Mouse (Mus musculus) midbrain, embryonic 15.5 days (tissue): Measurements from ENCODE around the gene Ptprm. TPM values are rescaled to one million over a fixed set of nuclear protein-coding genes. Genes with fewer than 3 reads are reported as not detected.

Source experiments
- ATAC-seq: fragments of 200-750 bp; cut with Nextera tagmentation; replicated peaks from 2 replicates; pipeline ENCODE4 v1.8.0; 2017; ENCODE audit warnings: moderate TSS enrichment
- H3K27ac ChIP-seq: fragments of 300-500 bp; sonication (generic); 2 replicates; pipeline ENCODE4 v1.5.1; 2015; ENCODE audit warnings: mild to moderate bottlenecking, inconsistent platforms
- H3K27me3 ChIP-seq: fragments of 300-500 bp; sonication (generic); replicated peaks from 2 replicates; pipeline ENCODE4 v1.6.1; 2015; ENCODE audit warnings: inconsistent platforms
- H3K36me3 ChIP-seq: fragments of 300-500 bp; sonication (generic); replicated peaks from 2 replicates; pipeline ENCODE4 v1.6.1; 2015; ENCODE audit warnings: inconsistent platforms
- H3K4me1 ChIP-seq: fragments of 300-500 bp; sonication (generic); 2 replicates; pipeline ENCODE4 v1.6.1; 2015; ENCODE audit warnings: inconsistent platforms
- H3K4me2 ChIP-seq: fragments of 300-500 bp; sonication (generic); 2 replicates; pipeline ENCODE4 v1.6.1; 2015; ENCODE audit warnings: inconsistent platforms, mild to moderate bottlenecking, moderate library complexity
- H3K4me3 ChIP-seq: fragments of 300-500 bp; sonication (generic); 2 replicates; pipeline ENCODE4 v1.5.1; 2015; ENCODE audit warnings: mild to moderate bottlenecking, inconsistent platforms
- H3K9ac ChIP-seq: fragments of 300-500 bp; sonication (generic); 2 replicates; pipeline ENCODE4 v1.6.1; 2015; ENCODE audit warnings: mild to moderate bottlenecking, inconsistent platforms
- H3K9me3 ChIP-seq: fragments of 300-500 bp; sonication (generic); 2 replicates; pipeline ENCODE4 v1.6.1; 2016; ENCODE audit warnings: inconsistent platforms
- WGBS: fragments of 180-500 bp; shearing (Covaris S2); methylation state at CpG from one replicate; pipeline ENCODE4 v1.1.7; 2015; ENCODE audit warnings: mixed read lengths; 5-methylcytosine and 5-hydroxymethylcytosine counted together
- polyA plus RNA-seq: library from polyadenylated mRNA; unstranded; fragments of >200 nt; fragmentation: Nextera tagmentation; extraction: Ambion mirVana; gene quantifications from 2 replicates; pipeline ENCODE4 v1.2.1, GENCODE M21; 2015

Ptprm gene
- polyA plus RNA-seq, 1 experiment from 2014 or later: 21.8 TPM

- Histone ChIP-seq H3K4me1 (peaks cover 22% of the 10 kb centered on the region), H3K9ac (no peak overlapping the region), H3K4me2 (no peak overlapping the region), H3K4me3 (no peak overlapping the region), H3K27me3 (peaks cover 7% of the 10 kb centered on the region; the same call in 1 of the 2 replicates), H3K9me3 (no peaks in the 10 kb centered on the region), H3K27ac (no peak overlapping the region), H3K36me3 (no peaks in the 10 kb centered on the region)
- WGBS: 93% methylated on average over 7 of the region's 7 CpGs
- ATAC-seq: no peak
These were observed 4.3 kb upstream of the Ptprm start for GRCm38 (mm10) chr17:67358541-67358940.

- 90% methylated on average over 4 of the region's 4 CpGs for WGBS
- peaks cover 11% of the 10 kb centered on the region for H3K27me3 ChIP-seq
- peaks cover 31% of the 10 kb centered on the region for H3K4me1 ChIP-seq
- no peaks in the 10 kb centered on the region for H3K9me3 ChIP-seq
- no peaks in the 10 kb centered on the region for H3K36me3 ChIP-seq
- no peak overlapping the region for H3K4me3 ChIP-seq
- H3K27ac ChIP-seq: no peak overlapping the region
- ATAC-seq: no peak
- H3K4me2 ChIP-seq: no peak overlapping the region
- no peak overlapping the region for H3K9ac ChIP-seq
These were observed 2.9 kb upstream of the Ptprm start for GRCm38 (mm10) chr17:67357191-67357590.

GRCm38 (mm10) chr17:67355251-67355650, 994 bp upstream of the Ptprm start:
- Histone ChIP-seq H3K9ac (no peak overlapping the region), H3K9me3 (no peaks in the 10 kb centered on the region), H3K4me2 (peak overlapping the region; percentile 93), H3K36me3 (no peaks in the 10 kb centered on the region), H3K27me3 (peaks cover 13% of the 10 kb centered on the region), H3K27ac (no peak overlapping the region), H3K4me1 (peaks cover 31% of the 10 kb centered on the region), H3K4me3 (peak overlapping the region; percentile 60)
- 33% methylated on average over 5 of the region's 5 CpGs for WGBS
- no peak for ATAC-seq

- H3K4me2 ChIP-seq: peak overlapping the region; percentile 93
- peak overlapping the region; percentile 79 for H3K27ac ChIP-seq
- under 1% methylated on average over 68 of the region's 68 CpGs for WGBS
- H3K27me3 ChIP-seq: peaks cover 13% of the 10 kb centered on the region
- H3K36me3 ChIP-seq: no peaks in the 10 kb centered on the region
- H3K4me3 ChIP-seq: peak overlapping the region; percentile 60
- ATAC-seq: peak; percentile 29
- peaks cover 29% of the 10 kb centered on the region for H3K4me1 ChIP-seq
- H3K9me3 ChIP-seq: no peaks in the 10 kb centered on the region
- peak overlapping the region; percentile 67 for H3K9ac ChIP-seq
These were observed 334 bp downstream of the Ptprm start for GRCm38 (mm10) chr17:67353796-67354450.

- peak; percentile 22 for ATAC-seq
- Histone ChIP-seq H3K9ac (peak overlapping the region; percentile 67), H3K36me3 (no peaks in the 10 kb centered on the region), H3K4me3 (peak overlapping the region; percentile 60), H3K4me1 (peaks cover 29% of the 10 kb centered on the region), H3K9me3 (no peaks in the 10 kb centered on the region), H3K27ac (peak overlapping the region; percentile 79; the same call in 1 of the 2 replicates), H3K27me3 (peaks cover 13% of the 10 kb centered on the region), H3K4me2 (peak overlapping the region; percentile 93)
- 1% methylated on average over 50 of the region's 50 CpGs for WGBS
These were observed 1.1 kb downstream of the Ptprm start for GRCm38 (mm10) chr17:67352956-67353795.

- H3K4me1 ChIP-seq: peaks cover 29% of the 10 kb centered on the region
- peak overlapping the region; percentile 20 for H3K4me3 ChIP-seq
- H3K27me3 ChIP-seq: peaks cover 11% of the 10 kb centered on the region
- no peak overlapping the region for H3K27ac ChIP-seq
- H3K36me3 ChIP-seq: no peaks in the 10 kb centered on the region
- ATAC-seq: no peak
- no peaks in the 10 kb centered on the region for H3K9me3 ChIP-seq
- no peak overlapping the region for H3K9ac ChIP-seq
- 56% methylated on average over 5 of the region's 5 CpGs for WGBS
- H3K4me2 ChIP-seq: peak overlapping the region; percentile 93
These were observed 2.8 kb downstream of the Ptprm start for GRCm38 (mm10) chr17:67351423-67351822.

DNA sequence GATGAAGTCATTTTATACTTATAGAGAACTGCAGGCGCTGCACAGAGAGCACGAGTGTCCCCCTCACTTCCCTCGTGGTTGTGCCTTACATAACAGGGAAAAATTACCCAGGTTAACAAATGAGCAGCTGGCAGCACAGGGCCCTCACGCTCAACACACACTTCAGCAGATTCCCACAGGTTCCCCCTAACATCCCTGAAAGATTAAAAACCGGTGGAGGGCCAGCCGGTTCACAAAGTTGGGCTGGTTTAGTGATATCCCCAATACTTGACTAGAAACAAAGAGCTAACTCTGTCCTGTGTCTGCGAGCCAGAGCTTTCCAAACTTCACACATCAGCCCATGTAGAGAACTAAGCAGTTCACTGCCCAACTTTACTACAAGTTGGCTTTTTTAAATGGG, 3.7 kb downstream of the Ptprm start:
- Histone ChIP-seq H3K9me3 (no peaks in the 10 kb centered on the region), H3K9ac (no peak overlapping the region), H3K36me3 (no peaks in the 10 kb centered on the region), H3K27me3 (peaks cover 6% of the 10 kb centered on the region; the same call in 1 of the 2 replicates), H3K4me3 (no peak overlapping the region), H3K4me2 (no peak overlapping the region), H3K27ac (no peak overlapping the region), H3K4me1 (peaks cover 27% of the 10 kb centered on the region)
- no peak for ATAC-seq
- 75% methylated on average over 7 of the region's 7 CpGs for WGBS

GRCm38 (mm10) chr17:67349594-67349993, 4.7 kb downstream of the Ptprm start:
- peaks cover 6% of the 10 kb centered on the region; the same call in 1 of the 2 replicates for H3K27me3 ChIP-seq
- 94% methylated on average over 8 of the region's 8 CpGs for WGBS
- no peak overlapping the region for H3K4me2 ChIP-seq
- H3K36me3 ChIP-seq: no peaks in the 10 kb centered on the region
- H3K9ac ChIP-seq: no peak overlapping the region
- H3K9me3 ChIP-seq: no peaks in the 10 kb centered on the region
- no peak overlapping the region for H3K4me3 ChIP-seq
- no peak for ATAC-seq
- peaks cover 19% of the 10 kb centered on the region for H3K4me1 ChIP-seq
- H3K27ac ChIP-seq: no peak overlapping the region

DNA sequence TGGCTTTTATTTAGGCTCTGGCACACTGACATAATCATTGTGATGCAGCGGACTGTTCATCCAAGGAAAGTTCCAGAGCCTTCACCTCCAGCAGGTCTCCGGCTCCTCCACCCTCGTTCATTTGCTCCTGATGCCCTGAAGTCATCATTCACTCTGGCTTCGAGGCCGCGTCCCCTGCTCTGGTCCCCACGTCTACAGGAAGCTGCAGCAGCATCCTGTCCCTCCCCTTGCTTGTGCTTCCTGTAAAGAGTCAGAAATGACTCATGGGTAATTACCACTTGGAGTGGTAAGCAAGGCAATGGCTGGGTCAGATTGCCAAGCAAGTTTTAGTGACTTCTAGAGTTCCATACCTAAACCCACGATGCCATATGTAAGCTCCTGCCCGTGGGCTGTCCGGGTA, 7.3 kb downstream of the Ptprm start:
- H3K27ac ChIP-seq: no peak overlapping the region
- H3K4me1 ChIP-seq: peaks cover 5% of the 10 kb centered on the region; the same call in 1 of the 2 replicates
- no peaks in the 10 kb centered on the region for H3K36me3 ChIP-seq
- no peaks in the 10 kb centered on the region; the same call in 1 of the 2 replicates for H3K27me3 ChIP-seq
- no peak overlapping the region for H3K4me3 ChIP-seq
- no peak for ATAC-seq
- H3K9me3 ChIP-seq: no peaks in the 10 kb centered on the region
- WGBS: 89% methylated on average over 10 of the region's 10 CpGs
- H3K4me2 ChIP-seq: no peak overlapping the region
- H3K9ac ChIP-seq: no peak overlapping the region

DNA sequence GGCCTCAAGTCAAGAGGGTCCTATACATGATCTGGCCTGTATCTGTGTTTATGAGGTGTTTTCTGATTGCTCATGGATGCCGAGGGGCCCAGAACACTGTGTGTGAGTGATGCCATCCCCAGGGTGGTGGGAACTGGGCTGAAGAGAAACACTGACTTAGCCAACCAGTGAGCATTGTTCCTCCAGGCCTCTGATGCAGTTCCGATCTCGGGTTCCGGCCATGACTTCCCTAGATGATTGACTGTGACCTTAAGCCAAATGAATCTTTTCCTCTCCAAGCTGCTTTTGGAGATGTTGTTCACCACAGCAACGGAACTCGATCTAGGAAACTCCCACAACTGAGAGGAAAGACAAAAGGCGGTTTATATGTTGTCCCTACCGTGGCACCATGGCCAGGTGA, 9.1 kb downstream of the Ptprm start:
- WGBS: 90% methylated on average over 8 of the region's 8 CpGs
- H3K9ac ChIP-seq: no peak overlapping the region
- ATAC-seq: no peak
- H3K36me3 ChIP-seq: no peaks in the 10 kb centered on the region
- H3K4me3 ChIP-seq: no peak overlapping the region
- H3K4me2 ChIP-seq: no peak overlapping the region
- no peaks in the 10 kb centered on the region for H3K9me3 ChIP-seq
- H3K27ac ChIP-seq: no peak overlapping the region
- H3K4me1 ChIP-seq: no peaks in the 10 kb centered on the region
- H3K27me3 ChIP-seq: no peaks in the 10 kb centered on the region

DNA sequence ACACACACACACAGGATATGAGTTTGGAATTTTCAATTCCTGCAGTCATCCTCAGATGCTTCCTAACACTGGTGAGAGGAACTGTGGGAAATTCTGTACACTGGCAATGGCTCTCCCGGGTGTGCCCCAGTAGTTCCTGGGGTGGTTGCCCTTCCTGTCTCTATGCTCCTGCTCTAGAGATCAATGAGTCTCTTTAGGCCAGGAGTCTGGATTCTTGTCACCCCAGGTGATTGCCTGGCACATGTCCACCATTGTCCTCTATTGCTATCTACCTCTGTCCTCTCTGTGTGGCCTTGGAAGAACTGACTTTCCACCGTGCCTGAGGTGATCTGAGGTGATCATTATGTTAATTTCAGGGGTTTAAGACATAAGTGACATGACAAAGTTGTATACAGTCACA, 10.8 kb downstream of the Ptprm start:
- ATAC-seq: no peak
- H3K4me1 ChIP-seq: no peaks in the 10 kb centered on the region
- 76% methylated on average over 2 of the region's 2 CpGs for WGBS

GRCm38 (mm10) chr17:67343006-67343405, 11.3 kb downstream of the Ptprm start:
- Histone ChIP-seq H3K9me3 (no peaks in the 10 kb centered on the region), H3K27ac (no peak overlapping the region), H3K27me3 (no peaks in the 10 kb centered on the region), H3K4me1 (no peaks in the 10 kb centered on the region), H3K4me2 (no peak overlapping the region), H3K4me3 (no peak overlapping the region), H3K36me3 (no peaks in the 10 kb centered on the region), H3K9ac (no peak overlapping the region)
- 82% methylated on average over 6 of the region's 6 CpGs for WGBS
- no peak for ATAC-seq

More for the DNA sequence above, 10.8 kb downstream of the Ptprm start:
- H3K9ac ChIP-seq: no peak overlapping the region
- no peak overlapping the region for H3K4me2 ChIP-seq
- H3K9me3 ChIP-seq: no peaks in the 10 kb centered on the region
- H3K36me3 ChIP-seq: no peaks in the 10 kb centered on the region
- no peak overlapping the region for H3K4me3 ChIP-seq
- no peak overlapping the region for H3K27ac ChIP-seq
- H3K27me3 ChIP-seq: no peaks in the 10 kb centered on the region
